Mouse (Mus musculus): ENCODE measurements around the gene Tenm4.

GRCm38 (mm10) chr7:96390894-96391293 is 219.8 kb downstream of the Tenm4 start:
- no peak for TF ChIP-seq CTCF (IDR thresholded peaks at IDR 0.05; ENCODE audit: low read depth)
- no peak for TF ChIP-seq EP300 (IDR thresholded peaks at IDR 0.05; ENCODE audit: low read depth)

Measured in heart, postnatal 0 days (tissue).